Mouse (Mus musculus) duodenum, adult 2 months (tissue): ENCODE results near the gene Lhx6. TPM values are rescaled to one million over a fixed set of nuclear protein-coding genes. Genes with fewer than 3 reads are reported as not detected.

Experiments used
- polyA plus RNA-seq: library from polyadenylated mRNA; depleted of rRNA; stranded (reverse); fragments of >200 nt; gene quantifications from 2 replicates; pipeline ENCODE4 v1.2.3, GENCODE M21; 2012; ENCODE audit warnings: low replicate concordance; rRNA removed

The Lhx6 gene
- 0.64 and 1.7 TPM in 2 replicates for polyA plus RNA-seq

GRCm38 (mm10) chr2:36104956-36105741 lies at the start of gene Lhx6:
TSS of gene Lhx6 (minus strand) at chr2:36105408.

DNA sequence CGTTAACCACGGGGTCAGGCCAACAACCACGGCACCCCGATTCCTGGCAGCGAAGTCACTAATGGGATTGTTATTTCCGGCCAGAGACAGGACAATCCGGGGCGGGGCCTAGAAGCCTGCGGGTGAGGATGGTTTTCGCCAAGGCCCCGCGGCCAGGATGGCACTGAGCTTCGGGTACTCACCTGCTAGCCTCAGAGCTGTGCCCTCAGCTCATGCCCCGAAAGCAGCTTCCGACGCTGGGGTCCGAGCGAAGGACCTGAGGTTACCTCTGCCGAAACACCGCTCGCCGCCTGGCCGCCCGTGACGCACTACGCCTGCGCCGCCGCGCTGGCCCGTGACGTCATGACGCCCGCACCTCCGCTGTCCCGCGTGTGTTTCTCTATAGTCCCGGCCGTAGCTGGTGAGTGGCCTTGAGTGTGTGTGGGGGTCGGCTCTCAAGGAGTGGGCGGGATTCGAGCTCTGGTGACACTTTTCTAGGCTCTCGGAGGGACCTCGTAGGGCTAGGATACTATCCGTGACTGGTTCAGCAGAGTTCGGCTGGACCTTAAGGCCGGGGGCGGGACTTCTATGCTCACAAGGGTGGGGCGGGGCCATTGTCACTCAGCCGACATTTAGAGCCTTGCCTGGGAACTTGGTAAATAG lies 31.2 kb upstream of the Lhx6 start, which contains the start of the genes Mrrf and Rbm18:
Mrrf (plus strand) TSS at position 90 of the 642 bp plus-strand sequence.
Rbm18 (minus strand) TSS at position 474 of the 642 bp plus-strand sequence.

DNA sequence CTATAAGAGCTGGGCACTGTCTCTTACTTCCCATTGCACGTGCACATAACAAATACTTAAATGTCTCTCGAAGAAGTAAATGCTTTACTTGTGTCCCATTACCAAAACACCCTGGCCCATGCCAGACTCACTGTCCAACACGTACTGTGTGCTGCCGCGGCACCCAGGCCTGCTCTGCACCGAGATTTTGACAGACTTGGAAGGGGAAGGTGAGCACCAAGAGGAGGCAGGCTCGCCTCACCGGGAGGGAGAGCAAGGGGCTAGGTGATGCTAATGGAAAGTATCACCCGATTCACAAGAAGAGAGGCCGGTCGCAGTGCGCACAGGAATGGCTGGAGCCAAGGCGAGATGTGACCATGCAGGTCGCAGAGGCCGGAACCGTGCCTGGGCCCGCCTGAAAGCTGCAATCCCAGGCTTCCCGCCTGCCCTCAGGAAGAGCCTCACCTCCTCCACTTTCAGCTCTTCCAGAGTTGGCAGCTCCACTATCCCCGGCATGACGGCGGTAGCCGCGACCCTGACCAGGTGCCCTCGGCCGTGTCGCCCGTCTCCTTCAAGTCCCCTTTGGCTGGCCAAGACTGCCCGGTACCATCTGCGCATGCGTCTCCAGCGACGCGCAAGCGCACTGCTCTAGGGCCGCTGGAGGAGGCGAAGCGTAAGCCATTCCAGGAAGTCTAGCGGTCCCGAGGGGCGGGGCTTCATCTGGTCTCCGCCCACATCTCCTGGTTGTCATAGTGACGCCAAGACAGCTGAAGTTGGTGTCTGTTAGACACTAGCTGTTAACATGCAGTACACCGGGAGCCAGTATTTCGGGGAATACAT lies 56.3 kb downstream of the Lhx6 start, which contains the start of the genes Ndufa8 and Morn5:
Ndufa8 (minus strand) TSS at position 659 of the 819 bp plus-strand sequence.
Morn5 (plus strand) TSS at position 711 of the 819 bp plus-strand sequence.

Other genes with a start within 250 kb of the Lhx6 start
- gene Ttll11, start 125.5 kb downstream of the Lhx6 start, polyA plus RNA-seq = 1.3 TPM in 2 replicates
- 50.5 and 97.7 TPM in 2 replicates for gene Ndufa8, start 56.0 kb downstream of the Lhx6 start, polyA plus RNA-seq
- gene Morn5, start 56.0 kb downstream of the Lhx6 start, polyA plus RNA-seq = 0.14 TPM in 1 of 2 replicates, not detected in the other
- gene Mrrf, start 31.0 kb upstream of the Lhx6 start, polyA plus RNA-seq = 9.9 and 24.2 TPM in 2 replicates
- gene Rbm18, start 31.4 kb upstream of the Lhx6 start, polyA plus RNA-seq = 1.3 and 2.0 TPM in 2 replicates
- 20.0 and 32.3 TPM in 2 replicates for gene Ptgs1, start 125.0 kb upstream of the Lhx6 start, polyA plus RNA-seq